Mouse (Mus musculus) stomach, postnatal 0 days (tissue): ENCODE measurements around the gene Vmn1r239-ps.

Source experiments
- CTCF ChIP-seq: IDR thresholded peaks from 2 replicates; pipeline ENCODE4 v1.5.1; 2016; ENCODE audit warnings: antibody characterized with exemption, low read depth, mild to moderate bottlenecking, moderate library complexity
- EP300 ChIP-seq: optimal IDR thresholded peaks from 2 replicates; pipeline ENCODE3; 2016; ENCODE audit warnings: antibody characterized with exemption

GRCm38 (mm10) chrX:147443386-147443785 lies 10.1 kb downstream of the Vmn1r239-ps start:
- TF ChIP-seq CTCF (no peak), EP300 (no peak)
